Mouse (Mus musculus) erythroblast, embryonic 14.5 days (primary cell): ENCODE measurements around the gene Tmem170. TPM values are rescaled to one million over a fixed set of nuclear protein-coding genes. Genes with fewer than 3 reads are reported as not detected.
A peak's percentile ranks its signal among the peaks of the same experiment; 100 is the strongest.
"Not testable (repeated sequence)": the region's sequence is repeated elsewhere in the genome, so short reads cannot be mapped to it uniquely, and the experiment has no call there.

ENCODE experiments used
- H3K27me3 ChIP-seq: 2 replicates; pipeline ENCODE4 v1.6.1; 2012; ENCODE audit warnings: inconsistent platforms; ENCODE audit not compliant: control insufficient read depth
- H3K36me3 ChIP-seq: 2 replicates; pipeline ENCODE4 v1.6.1; 2012; ENCODE audit warnings: mild to moderate bottlenecking, inconsistent platforms; ENCODE audit not compliant: control insufficient read depth
- H3K4me1 ChIP-seq: 2 replicates; pipeline ENCODE4 v1.6.1; 2012; ENCODE audit warnings: inconsistent platforms; ENCODE audit not compliant: control insufficient read depth
- H3K4me3 ChIP-seq: replicated peaks from 2 replicates; pipeline ENCODE3; 2012; ENCODE audit warnings: moderate library complexity, mild to moderate bottlenecking, inconsistent platforms
- H3K9me3 ChIP-seq: 2 replicates; pipeline ENCODE4 v1.6.1; 2012; ENCODE audit warnings: low read length, inconsistent platforms, mixed read lengths; ENCODE audit not compliant: control insufficient read depth
- GATA1 ChIP-seq: IDR thresholded peaks from 2 replicates; pipeline ENCODE4 v1.6.1; 2012; ENCODE audit warnings: low read length, inconsistent platforms, mixed read lengths
- TAL1 ChIP-seq: IDR thresholded peaks from 3 replicates; pipeline ENCODE4 v1.6.1; 2012; ENCODE audit warnings: low read length, inconsistent platforms, mixed read lengths
- polyA plus RNA-seq: library from polyadenylated mRNA; stranded (reverse); fragments of >175 nt; gene quantifications from 2 replicates; pipeline ENCODE4 v1.2.3, GENCODE M21; 2012

Tmem170 gene
- polyA plus RNA-seq, 1 experiment = 0.07 TPM

- Histone ChIP-seq H3K36me3 (peaks cover 14% of the 10 kb centered on the region), H3K27me3 (no peaks in the 10 kb centered on the region), H3K4me3 (no peak overlapping the region), H3K9me3 (no peaks in the 10 kb centered on the region), H3K4me1 (no peaks in the 10 kb centered on the region; the same call in 1 of the 2 replicates)
- TF ChIP-seq GATA1 = no peak
- TF ChIP-seq TAL1 = no peak
These were observed 11.3 kb downstream of the Tmem170 start for GRCm38 (mm10) chr8:111865130-111865852.

- Histone ChIP-seq H3K36me3 (peaks cover 11% of the 10 kb centered on the region), H3K27me3 (no peaks in the 10 kb centered on the region), H3K9me3 (no peaks in the 10 kb centered on the region), H3K4me1 (no peaks in the 10 kb centered on the region; the same call in 1 of the 2 replicates), H3K4me3 (no peak overlapping the region)
- TF ChIP-seq GATA1 (no peak), TAL1 (no peak)
These were observed 11.9 kb downstream of the Tmem170 start for GRCm38 (mm10) chr8:111864648-111865047.

- Histone ChIP-seq H3K4me3 (no peak overlapping the region), H3K4me1 (no peaks in the 10 kb centered on the region), H3K9me3 (no peaks in the 10 kb centered on the region), H3K27me3 (no peaks in the 10 kb centered on the region), H3K36me3 (peaks cover 9% of the 10 kb centered on the region)
- no peak for TF ChIP-seq GATA1
- no peak for TF ChIP-seq TAL1
These were observed 13.3 kb downstream of the Tmem170 start for GRCm38 (mm10) chr8:111863280-111863679.

GRCm38 (mm10) chr8:111855977-111856376, 20.6 kb downstream of the Tmem170 start:
- H3K9me3 ChIP-seq = no peaks in the 10 kb centered on the region
- TF ChIP-seq GATA1 (no peak), TAL1 (no peak)
- no peak overlapping the region for H3K4me3 ChIP-seq
- no peaks in the 10 kb centered on the region for H3K27me3 ChIP-seq
- peaks cover 5% of the 10 kb centered on the region; the same call in 1 of the 2 replicates for H3K36me3 ChIP-seq
- peaks cover 35% of the 10 kb centered on the region for H3K4me1 ChIP-seq

- peaks cover 48% of the 10 kb centered on the region for H3K4me1 ChIP-seq
- TF ChIP-seq GATA1 (no peak), TAL1 (no peak)
These were observed 22.6 kb downstream of the Tmem170 start, which contains the start of gene Cfdp1 for GRCm38 (mm10) chr8:111853861-111854501. Gene Cfdp1 (minus strand): TSS chr8:111854291.

GRCm38 (mm10) chr8:111853219-111853618, 23.3 kb downstream of the Tmem170 start:
- Histone ChIP-seq H3K4me3 (peak overlapping the region; percentile 99), H3K36me3 (peaks cover 18% of the 10 kb centered on the region), H3K4me1 (peaks cover 54% of the 10 kb centered on the region)
- H3K27me3 ChIP-seq, H3K9me3 ChIP-seq: not testable (repeated sequence)

More at GRCm38 (mm10) chr8:111853861-111854501, 22.6 kb downstream of the Tmem170 start, which contains the start of gene Cfdp1:
- Histone ChIP-seq H3K4me3 (peak within 1 kb of the TSS; percentile 99), H3K27me3 (no peaks in the 10 kb centered on the region), H3K9me3 (no peaks in the 10 kb centered on the region), H3K36me3 (peaks cover 13% of the 10 kb centered on the region)

- TF ChIP-seq TAL1 = no peak
- no peak for TF ChIP-seq GATA1
These were observed 29.8 kb downstream of the Tmem170 start for GRCm38 (mm10) chr8:111846746-111847145.

GRCm38 (mm10) chr8:111835540-111835939, 41.0 kb downstream of the Tmem170 start:
- Histone ChIP-seq H3K9me3 (no peaks in the 10 kb centered on the region), H3K4me3 (no peak overlapping the region), H3K36me3 (peaks cover 73% of the 10 kb centered on the region), H3K27me3 (no peaks in the 10 kb centered on the region), H3K4me1 (no peaks in the 10 kb centered on the region)
- no peak for TF ChIP-seq TAL1
- TF ChIP-seq GATA1 = no peak

More at GRCm38 (mm10) chr8:111846746-111847145, 29.8 kb downstream of the Tmem170 start:
- H3K4me3 ChIP-seq = no peak overlapping the region
- H3K9me3 ChIP-seq = no peaks in the 10 kb centered on the region
- peaks cover 29% of the 10 kb centered on the region for H3K4me1 ChIP-seq
- H3K36me3 ChIP-seq = peaks cover 49% of the 10 kb centered on the region
- no peaks in the 10 kb centered on the region for H3K27me3 ChIP-seq

- Histone ChIP-seq H3K9me3 (no peaks in the 10 kb centered on the region), H3K4me1 (no peaks in the 10 kb centered on the region), H3K36me3 (peaks cover 75% of the 10 kb centered on the region), H3K27me3 (no peaks in the 10 kb centered on the region), H3K4me3 (no peak overlapping the region)
- no peak for TF ChIP-seq TAL1
- no peak for TF ChIP-seq GATA1
These were observed 42.5 kb downstream of the Tmem170 start for GRCm38 (mm10) chr8:111834011-111834410.
